Mouse (Mus musculus) hindbrain, embryonic 12.5 days (tissue): ENCODE measurements around the gene Myo16. TPM values are rescaled to one million over a fixed set of nuclear protein-coding genes. Genes with fewer than 3 reads are reported as not detected.

ENCODE experiments used
- ATAC-seq: fragments of 200-750 bp; cut with Nextera tagmentation; 2 replicates; pipeline ENCODE4 v1.8.0; 2017; ENCODE audit warnings: moderate TSS enrichment; ENCODE audit not compliant: low FRiP score
- H3K27ac ChIP-seq: fragments of 300-500 bp; sonication (generic); 2 replicates; pipeline ENCODE4 v1.5.1; 2016; ENCODE audit warnings: mild to moderate bottlenecking
- H3K27me3 ChIP-seq: fragments of 300-500 bp; sonication (generic); 2 replicates; pipeline ENCODE4 v1.6.1; 2016; ENCODE audit warnings: mild to moderate bottlenecking
- H3K36me3 ChIP-seq: fragments of 300-500 bp; sonication (generic); 2 replicates; pipeline ENCODE4 v1.6.1; 2016; ENCODE audit warnings: mild to moderate bottlenecking
- H3K4me1 ChIP-seq: fragments of 300-500 bp; sonication (generic); 2 replicates; pipeline ENCODE4 v1.6.1; 2016
- H3K4me2 ChIP-seq: fragments of 300-500 bp; sonication (generic); replicated peaks from 2 replicates; pipeline ENCODE4 v1.6.1; 2016; ENCODE audit warnings: mild to moderate bottlenecking
- H3K4me3 ChIP-seq: fragments of 300-500 bp; sonication (generic); 2 replicates; pipeline ENCODE4 v1.5.1; 2016; ENCODE audit warnings: mild to moderate bottlenecking
- H3K9ac ChIP-seq: fragments of 300-500 bp; sonication (generic); 2 replicates; pipeline ENCODE4 v1.6.1; 2016; ENCODE audit warnings: mild to moderate bottlenecking, moderate library complexity
- H3K9me3 ChIP-seq: fragments of 300-500 bp; sonication (generic); replicated peaks from 2 replicates; pipeline ENCODE4 v1.6.1; 2016; ENCODE audit warnings: mild to moderate bottlenecking
- WGBS: fragments of 180-500 bp; shearing (Covaris S2); methylation state at CpG from one replicate; pipeline ENCODE4 v1.1.7; 2016; 5-methylcytosine and 5-hydroxymethylcytosine counted together
- polyA plus RNA-seq: library from polyadenylated mRNA; unstranded; fragments of >200 nt; fragmentation: Nextera tagmentation; extraction: Ambion mirVana; gene quantifications from 2 replicates; pipeline ENCODE4 v1.2.1, GENCODE M21; 2016

The Myo16 gene
- polyA plus RNA-seq, 1 experiment from 2014 or later, result 4.3 TPM

GRCm38 (mm10) chr8:10645740-10646139, 492.0 kb downstream of the Myo16 start:
- Histone ChIP-seq H3K4me1 (peaks cover 7% of the 10 kb centered on the region), H3K4me2 (no peak overlapping the region), H3K9me3 (no peaks in the 10 kb centered on the region), H3K36me3 (no peaks in the 10 kb centered on the region), H3K27ac (no peak overlapping the region), H3K9ac (no peak overlapping the region), H3K4me3 (no peak overlapping the region), H3K27me3 (no peaks in the 10 kb centered on the region)
- WGBS, result 92% methylated on average over 5 of the region's 5 CpGs
- no peak for ATAC-seq

GRCm38 (mm10) chr8:10646485-10646884, 492.8 kb downstream of the Myo16 start:
- 61% methylated on average over 10 of the region's 10 CpGs for WGBS
- no peak for ATAC-seq
- no peak overlapping the region for H3K27ac ChIP-seq
- H3K4me2 ChIP-seq, result no peak overlapping the region
- no peak overlapping the region for H3K9ac ChIP-seq
- H3K4me3 ChIP-seq, result no peak overlapping the region
- no peaks in the 10 kb centered on the region for H3K27me3 ChIP-seq
- H3K4me1 ChIP-seq, result peaks cover 7% of the 10 kb centered on the region
- H3K9me3 ChIP-seq, result no peaks in the 10 kb centered on the region
- no peaks in the 10 kb centered on the region for H3K36me3 ChIP-seq

- WGBS, result 85% methylated on average over 12 of the region's 12 CpGs
- H3K36me3 ChIP-seq, result no peaks in the 10 kb centered on the region
- H3K4me1 ChIP-seq, result no peaks in the 10 kb centered on the region; the same call in 1 of the 2 replicates
- H3K27me3 ChIP-seq, result no peaks in the 10 kb centered on the region
- no peak for ATAC-seq
- no peaks in the 10 kb centered on the region for H3K9me3 ChIP-seq
- no peak overlapping the region for H3K27ac ChIP-seq
- H3K9ac ChIP-seq, result no peak overlapping the region
- H3K4me3 ChIP-seq, result no peak overlapping the region
- no peak overlapping the region for H3K4me2 ChIP-seq
Measured at GRCm38 (mm10) chr8:10651546-10652315, 498.0 kb downstream of the Myo16 start.

GRCm38 (mm10) chr8:10653282-10653681, 499.6 kb downstream of the Myo16 start:
- Histone ChIP-seq H3K27me3 (no peaks in the 10 kb centered on the region), H3K4me1 (no peaks in the 10 kb centered on the region), H3K4me2 (no peak overlapping the region), H3K36me3 (no peaks in the 10 kb centered on the region), H3K4me3 (no peak overlapping the region), H3K27ac (no peak overlapping the region), H3K9ac (no peak overlapping the region), H3K9me3 (no peaks in the 10 kb centered on the region)
- WGBS, result 82% methylated on average over 9 of the region's 9 CpGs
- ATAC-seq, result no peak

GRCm38 (mm10) chr8:10654922-10655518, 501.3 kb downstream of the Myo16 start:
- Histone ChIP-seq H3K9me3 (no peaks in the 10 kb centered on the region), H3K36me3 (no peaks in the 10 kb centered on the region), H3K4me1 (no peaks in the 10 kb centered on the region), H3K4me2 (no peak overlapping the region), H3K4me3 (no peak overlapping the region), H3K27ac (no peak overlapping the region), H3K9ac (no peak overlapping the region), H3K27me3 (no peaks in the 10 kb centered on the region)
- no peak for ATAC-seq
- 85% methylated on average over 9 of the region's 9 CpGs for WGBS

GRCm38 (mm10) chr8:10663770-10664470, 510.2 kb downstream of the Myo16 start:
- no peaks in the 10 kb centered on the region; the same call in 1 of the 2 replicates for H3K9me3 ChIP-seq
- peaks cover 27% of the 10 kb centered on the region for H3K4me1 ChIP-seq
- ATAC-seq, result peak; percentile 58; the same call in 1 of the 2 replicates
- 13% methylated on average over 8 of the region's 8 CpGs for WGBS
- no peak overlapping the region for H3K4me3 ChIP-seq
- no peaks in the 10 kb centered on the region for H3K27me3 ChIP-seq
- no peaks in the 10 kb centered on the region for H3K36me3 ChIP-seq
- peak overlapping the region; percentile 9; the same call in 1 of the 2 replicates for H3K27ac ChIP-seq
- H3K4me2 ChIP-seq, result no peak overlapping the region
- H3K9ac ChIP-seq, result no peak overlapping the region

- 0 out of 2 replicates have a peak, but pooled peaks have one; percentile 26 for ATAC-seq
- no peak overlapping the region for H3K4me3 ChIP-seq
- H3K4me2 ChIP-seq, result no peak overlapping the region
- 13% methylated on average over 13 of the region's 13 CpGs for WGBS
- no peaks in the 10 kb centered on the region for H3K36me3 ChIP-seq
- no peaks in the 10 kb centered on the region for H3K27me3 ChIP-seq
- no peak overlapping the region for H3K9ac ChIP-seq
- H3K9me3 ChIP-seq, result no peaks in the 10 kb centered on the region; the same call in 1 of the 2 replicates
- peaks cover 27% of the 10 kb centered on the region for H3K4me1 ChIP-seq
- 0 out of 2 replicates have a peak overlapping the region, but pooled peaks have one; percentile 24 for H3K27ac ChIP-seq
Measured at GRCm38 (mm10) chr8:10664861-10665543, 511.3 kb downstream of the Myo16 start.

- Histone ChIP-seq H3K4me1 (peaks cover 27% of the 10 kb centered on the region), H3K9me3 (no peaks in the 10 kb centered on the region; the same call in 1 of the 2 replicates), H3K9ac (no peak overlapping the region), H3K4me2 (no peak overlapping the region), H3K36me3 (no peaks in the 10 kb centered on the region), H3K27ac (no peak overlapping the region), H3K27me3 (no peaks in the 10 kb centered on the region), H3K4me3 (no peak overlapping the region)
- 16% methylated on average over 4 of the region's 4 CpGs for WGBS
- 0 out of 2 replicates have a peak, but pooled peaks have one; percentile 55 for ATAC-seq
Measured at GRCm38 (mm10) chr8:10665821-10666283, 512.1 kb downstream of the Myo16 start.

GRCm38 (mm10) chr8:10671862-10672548, 518.3 kb downstream of the Myo16 start:
- no peak for ATAC-seq
- no peak overlapping the region for H3K4me2 ChIP-seq
- H3K27ac ChIP-seq, result no peak overlapping the region
- WGBS, result 55% methylated on average over 2 of the region's 2 CpGs
- H3K9ac ChIP-seq, result no peak overlapping the region
- no peak overlapping the region for H3K4me3 ChIP-seq
- H3K27me3 ChIP-seq, result no peaks in the 10 kb centered on the region
- H3K4me1 ChIP-seq, result no peaks in the 10 kb centered on the region
- H3K36me3 ChIP-seq, result no peaks in the 10 kb centered on the region
- no peaks in the 10 kb centered on the region for H3K9me3 ChIP-seq

GRCm38 (mm10) chr8:10677840-10678410, 524.2 kb downstream of the Myo16 start:
- ATAC-seq, result peak; percentile 50; the same call in 1 of the 2 replicates

GRCm38 (mm10) chr8:10681926-10682325, 528.2 kb downstream of the Myo16 start:
- no peak overlapping the region for H3K9ac ChIP-seq
- H3K4me2 ChIP-seq, result no peak overlapping the region
- ATAC-seq, result no peak
- H3K36me3 ChIP-seq, result no peaks in the 10 kb centered on the region
- 66% methylated on average over 7 of the region's 7 CpGs for WGBS
- no peak overlapping the region for H3K4me3 ChIP-seq
- no peaks in the 10 kb centered on the region for H3K9me3 ChIP-seq
- no peak overlapping the region for H3K27ac ChIP-seq
- peaks cover 6% of the 10 kb centered on the region; the same call in 1 of the 2 replicates for H3K4me1 ChIP-seq
- no peaks in the 10 kb centered on the region for H3K27me3 ChIP-seq

More at GRCm38 (mm10) chr8:10677840-10678410, 524.2 kb downstream of the Myo16 start:
- WGBS, result 60% methylated on average over 9 of the region's 9 CpGs
- Histone ChIP-seq H3K27me3 (no peaks in the 10 kb centered on the region), H3K27ac (no peak overlapping the region), H3K9ac (no peak overlapping the region), H3K4me1 (peaks cover 6% of the 10 kb centered on the region; the same call in 1 of the 2 replicates), H3K4me3 (no peak overlapping the region), H3K9me3 (no peaks in the 10 kb centered on the region), H3K36me3 (no peaks in the 10 kb centered on the region), H3K4me2 (no peak overlapping the region)
